Mouse (Mus musculus) MEL (cell line): Measurements from ENCODE around the gene Tmem86b. TPM values are rescaled to one million over a fixed set of nuclear protein-coding genes. Genes with fewer than 3 reads are reported as not detected.

ENCODE experiments used
- DNase-seq: peaks from one replicate; pipeline ENCODE4 v3.0.0; 2011; ENCODE audit warnings: low read depth, low spot score
- H3K27ac ChIP-seq: 2 replicates; pipeline ENCODE4 v1.5.1; 2012; ENCODE audit warnings: low read depth, mild to moderate bottlenecking, control low read depth, low read length, moderate library complexity; ENCODE audit not compliant: control insufficient read depth
- H3K27me3 ChIP-seq, 2 experiments: fragments of 150-350 bp in 1 of 2; sonication (generic) in 1 of 2; 2 replicates each; pipeline ENCODE4 v1.6.1; 2012; ENCODE audit warnings: low read length in 2 of 2, mild to moderate bottlenecking in 2 of 2, improper control_type of control experiment in 1 of 2, moderate library complexity in 1 of 2; ENCODE audit not compliant: insufficient read depth in 2 of 2, control insufficient read depth in 1 of 2
- H3K36me3 ChIP-seq, 2 experiments: 2 replicates each; pipeline ENCODE4 v1.6.1; 2012 to 2014; ENCODE audit warnings: low read length in 2 of 2, improper control_type of control experiment in 1 of 2, inconsistent platforms in 1 of 2, mild to moderate bottlenecking in 1 of 2; ENCODE audit not compliant: insufficient read depth in 2 of 2, control insufficient read depth in 1 of 2
- H3K4me1 ChIP-seq, 2 experiments: fragments of 150-350 bp in 1 of 2; sonication (generic) in 1 of 2; 2 replicates each; pipeline ENCODE4 v1.6.1; 2012; ENCODE audit warnings: low read length in 2 of 2, improper control_type of control experiment in 1 of 2, mild to moderate bottlenecking in 1 of 2; ENCODE audit not compliant: insufficient read depth in 2 of 2, control insufficient read depth in 1 of 2
- H3K4me3 ChIP-seq, 2 experiments: fragments of 150-350 bp in 1 of 2; sonication (generic) in 1 of 2; 2 replicates each; pipeline ENCODE4 v1.5.1; 2012; ENCODE audit warnings: low read depth in 2 of 2, low read length in 2 of 2, mild to moderate bottlenecking in 2 of 2, moderate library complexity in 2 of 2, control low read depth in 1 of 2, improper control_type of control experiment in 1 of 2; ENCODE audit not compliant: control insufficient read depth in 1 of 2, insufficient read depth in 1 of 2
- H3K79me2 ChIP-seq: 2 replicates; pipeline ENCODE4 v1.6.1; 2012; ENCODE audit warnings: mild to moderate bottlenecking, low read length, moderate library complexity; ENCODE audit not compliant: control insufficient read depth, poor library complexity, insufficient read depth
- H3K9ac ChIP-seq: 2 replicates; pipeline ENCODE4 v1.6.1; 2012; ENCODE audit warnings: low read depth, mild to moderate bottlenecking, control low read depth, low read length, moderate library complexity; ENCODE audit not compliant: control insufficient read depth, poor library complexity, severe bottlenecking
- H3K9me3 ChIP-seq: fragments of 150-350 bp; sonication (generic); replicated peaks from 2 replicates; pipeline ENCODE4 v1.6.1; 2012; ENCODE audit warnings: mild to moderate bottlenecking, low read length, improper control_type of control experiment, moderate library complexity; ENCODE audit not compliant: insufficient read depth
- BHLHE40 ChIP-seq: IDR thresholded peaks from 2 replicates; pipeline ENCODE4 v1.6.1; 2012; ENCODE audit warnings: low read depth, mild to moderate bottlenecking, inconsistent platforms, low read length, improper control_type of control experiment, borderline replicate concordance
- GABPA ChIP-seq: IDR thresholded peaks from 2 replicates; pipeline ENCODE4 v1.6.1; 2012; ENCODE audit warnings: low read depth, mild to moderate bottlenecking, inconsistent platforms, low read length, improper control_type of control experiment, moderate library complexity
- HCFC1 ChIP-seq: IDR thresholded peaks from 2 replicates; pipeline ENCODE4 v1.6.1; 2012; ENCODE audit warnings: low read depth, mild to moderate bottlenecking, inconsistent platforms, low read length, improper control_type of control experiment, moderate library complexity
- JUND ChIP-seq: IDR thresholded peaks from 2 replicates; pipeline ENCODE4 v1.6.1; 2011; ENCODE audit warnings: low read depth, mild to moderate bottlenecking, improper control_type of control experiment, low read length
- KAT2A ChIP-seq: conservative IDR thresholded peaks from 2 replicates; pipeline ENCODE4 v1.6.1; 2012; ENCODE audit warnings: low read depth, low read length, improper control_type of control experiment, inconsistent platforms
- MAFK ChIP-seq: IDR thresholded peaks from 2 replicates; pipeline ENCODE4 v1.6.1; 2011; ENCODE audit warnings: low read depth, mild to moderate bottlenecking, low read length, improper control_type of control experiment, borderline replicate concordance
- MAX ChIP-seq: IDR thresholded peaks from 2 replicates; pipeline ENCODE4 v1.6.1; 2011; ENCODE audit warnings: low read length, improper control_type of control experiment
- MYB ChIP-seq: IDR thresholded peaks from 2 replicates; pipeline ENCODE4 v1.6.1; 2011; ENCODE audit warnings: mild to moderate bottlenecking, low read depth, low read length, improper control_type of control experiment
- MYC ChIP-seq: IDR thresholded peaks from 2 replicates; pipeline ENCODE4 v1.6.1; 2011; ENCODE audit warnings: low read depth, mild to moderate bottlenecking, low read length, improper control_type of control experiment, moderate library complexity
- NRF1 ChIP-seq: IDR thresholded peaks from 2 replicates; pipeline ENCODE4 v1.6.1; 2014; ENCODE audit warnings: low read depth, mild to moderate bottlenecking, inconsistent platforms, low read length, improper control_type of control experiment, moderate library complexity; ENCODE audit not compliant: poor library complexity, insufficient read depth, severe bottlenecking
- POLR2A ChIP-seq, 2 experiments: IDR thresholded peaks; 2 replicates each; pipeline ENCODE4 v1.6.1; 2011 to 2012; ENCODE audit warnings: low read length in 2 of 2, mild to moderate bottlenecking in 2 of 2, control low read depth in 1 of 2, improper control_type of control experiment in 1 of 2, low read depth in 1 of 2, moderate library complexity in 1 of 2; ENCODE audit not compliant: control insufficient read depth in 1 of 2, insufficient read depth in 1 of 2, poor library complexity in 1 of 2
- POLR2AphosphoS2 ChIP-seq: IDR thresholded peaks from 2 replicates; pipeline ENCODE4 v1.6.1; 2011; ENCODE audit warnings: low read length, improper control_type of control experiment
- POLR2AphosphoS5 ChIP-seq: IDR thresholded peaks from 2 replicates; pipeline ENCODE4 v1.6.1; 2012; ENCODE audit warnings: low read depth, borderline replicate concordance, mild to moderate bottlenecking, inconsistent platforms, low read length, moderate library complexity, mixed read lengths
- TAL1 ChIP-seq: IDR thresholded peaks from 2 replicates; pipeline ENCODE4 v1.6.1; 2012; ENCODE audit warnings: mild to moderate bottlenecking, inconsistent platforms, low read length, moderate library complexity, mixed read lengths
- ZKSCAN1 ChIP-seq: IDR thresholded peaks from 2 replicates; pipeline ENCODE4 v1.6.1; 2012; ENCODE audit warnings: low read depth, mild to moderate bottlenecking, inconsistent platforms, low read length, improper control_type of control experiment, moderate library complexity
- ZMIZ1 ChIP-seq: IDR thresholded peaks from 2 replicates; pipeline ENCODE4 v1.6.1; 2012; ENCODE audit warnings: low read depth, mild to moderate bottlenecking, inconsistent platforms, low read length, improper control_type of control experiment, moderate library complexity
- ZNF384 ChIP-seq: IDR thresholded peaks from 2 replicates; pipeline ENCODE4 v1.6.1; 2012; ENCODE audit warnings: low read depth, mild to moderate bottlenecking, inconsistent platforms, low read length, improper control_type of control experiment
- polyA plus RNA-seq, 2 experiments: library from polyadenylated mRNA; stranded (reverse) in 1 of 2; unstranded in 1 of 2; fragments of >175 nt in 1 of 2; fragments of >200 nt in 1 of 2; gene quantifications; 2 replicates each; pipeline versions ENCODE4 v1.2.1 to v1.2.4; 2012; ENCODE audit warnings: low replicate concordance in 2 of 2, low read depth in 1 of 2; ENCODE audit not compliant: insufficient read length in 2 of 2, insufficient read depth in 1 of 2, missing spikeins in 1 of 2
- total RNA-seq: library from RNA; depleted of rRNA; stranded (reverse); fragments of 300-350 nt; gene quantifications from 2 replicates; pipeline ENCODE4 v1.2.3, GENCODE M21; 2012

Gene Tmem86b
- total and polyA plus RNA-seq, 3 experiments, result 10.2 to 31.6 TPM; not detected in 1

DNA sequence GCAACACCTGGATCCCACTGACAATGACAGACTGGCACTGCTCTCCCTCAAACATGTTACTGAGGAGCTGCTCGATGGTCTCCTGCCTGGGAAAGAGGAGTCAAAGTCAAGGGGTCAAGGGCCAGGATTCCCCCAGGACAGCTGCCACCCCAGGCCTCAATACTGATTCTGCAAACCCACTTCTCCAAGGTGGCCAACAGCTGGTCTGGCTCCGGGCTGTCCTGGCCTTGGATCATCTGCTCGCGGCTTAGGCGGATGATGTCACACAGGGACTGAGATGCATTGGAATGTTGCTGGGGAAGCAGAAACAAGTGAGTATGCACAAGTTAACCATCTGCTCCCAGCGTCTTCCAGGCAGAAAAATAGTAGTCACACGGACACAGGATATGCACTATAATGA lies 10.7 kb upstream of the Tmem86b start:
- Histone ChIP-seq H3K36me3 (peaks cover 0 to 28% of the 10 kb centered on the region in 2 experiments; a peak in 2 of 4 replicates), H3K9ac (no peak overlapping the region), H3K27me3 (no peaks in the 10 kb centered on the region), H3K4me1 (no peaks in the 10 kb centered on the region), H3K4me3 (no peak overlapping the region), H3K9me3 (no peaks in the 10 kb centered on the region), H3K27ac (no peak overlapping the region), H3K79me2 (peaks cover 4% of the 10 kb centered on the region; the same call in 1 of the 2 replicates)
- TF ChIP-seq TAL1 (no peak), MAX (no peak), BHLHE40 (no peak), MYC (no peak), JUND (no peak), MYB (no peak)
- no peak for DNase-seq

- Histone ChIP-seq H3K4me1 (no peaks in the 10 kb centered on the region), H3K79me2 (no peaks in the 10 kb centered on the region), H3K9ac (no peak overlapping the region), H3K4me3 (no peak overlapping the region), H3K9me3 (no peaks in the 10 kb centered on the region), H3K27ac (no peak overlapping the region), H3K36me3 (peaks cover 0 to 27% of the 10 kb centered on the region in 2 experiments; a peak in 2 of 4 replicates), H3K27me3 (no peaks in the 10 kb centered on the region)
- no peak for DNase-seq
- no peak for TF ChIP-seq TAL1
- no peak for TF ChIP-seq HCFC1
- TF ChIP-seq MYB, result no peak
- TF ChIP-seq POLR2AphosphoS2, result no peak
- TF ChIP-seq MAFK, result no peak
- TF ChIP-seq ZKSCAN1, result no peak
- no peak for TF ChIP-seq POLR2A (IDR thresholded peaks at IDR 0.05; ENCODE audit: control insufficient read depth in 1 of 2, insufficient read depth in 1 of 2, low read depth in 1 of 2, low read length in 2 of 2, poor library complexity in 1 of 2)
- TF ChIP-seq JUND, result no peak
- TF ChIP-seq GABPA, result no peak
- TF ChIP-seq ZMIZ1, result no peak
- TF ChIP-seq POLR2AphosphoS5, result no peak
- no peak for TF ChIP-seq NRF1
- TF ChIP-seq, all 39 proteins: peak for 0
These were observed 9.9 kb upstream of the Tmem86b start for GRCm38 (mm10) chr7:4641155-4641554.

DNA sequence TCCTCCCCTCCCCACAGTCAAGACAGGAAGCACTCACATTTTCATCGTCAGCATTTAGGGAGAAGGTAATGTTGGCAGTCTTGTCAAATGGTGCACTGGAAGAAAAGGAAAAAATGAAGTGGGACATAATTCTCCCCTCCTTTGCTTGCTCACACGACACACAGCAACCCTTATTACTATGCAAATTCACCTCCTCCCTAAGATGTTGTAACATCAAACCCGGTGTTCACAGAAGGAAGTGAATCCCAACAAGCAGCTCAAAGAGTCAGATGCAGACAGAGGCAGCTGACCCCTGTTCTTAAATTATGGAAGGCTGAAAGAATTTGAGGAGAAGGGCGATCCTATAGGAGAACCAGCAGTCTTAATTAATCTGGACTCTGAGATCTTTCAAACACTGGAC lies 5.0 kb upstream of the Tmem86b start:
- TF ChIP-seq ZNF384 (no peak), KAT2A (no peak)
- no peak for DNase-seq
- no peaks in the 10 kb centered on the region for H3K79me2 ChIP-seq
- peaks cover 1 to 5% of the 10 kb centered on the region in 2 experiments; a peak in 2 of 4 replicates for H3K4me1 ChIP-seq
- no peak overlapping the region for H3K4me3 ChIP-seq
- H3K36me3 ChIP-seq, result peaks cover 14 to 26% of the 10 kb centered on the region in 2 experiments
- no peak overlapping the region for H3K27ac ChIP-seq
- no peaks in the 10 kb centered on the region for H3K27me3 ChIP-seq
- H3K9ac ChIP-seq, result no peak overlapping the region
- no peaks in the 10 kb centered on the region for H3K9me3 ChIP-seq
